Mouse (Mus musculus) embryonic facial prominence, embryonic 15.5 days (tissue): ENCODE data around the gene Ahnak. TPM values are rescaled to one million over a fixed set of nuclear protein-coding genes. Genes with fewer than 3 reads are reported as not detected.

Experiments
- ATAC-seq: fragments of 200-750 bp; cut with Nextera tagmentation; 2 replicates; pipeline ENCODE4 v1.8.0; 2017; ENCODE audit warnings: low read depth, moderate TSS enrichment; ENCODE audit not compliant: insufficient number of reproducible peaks, low FRiP score, low TSS enrichment
- H3K27ac ChIP-seq: fragments of 300-500 bp; sonication (generic); replicated peaks from 2 replicates; pipeline ENCODE4 v1.5.1; 2015; ENCODE audit warnings: mild to moderate bottlenecking, inconsistent platforms
- H3K27me3 ChIP-seq: fragments of 300-500 bp; sonication (generic); 2 replicates; pipeline ENCODE4 v1.6.1; 2015; ENCODE audit warnings: inconsistent platforms
- H3K36me3 ChIP-seq: fragments of 300-500 bp; sonication (generic); 2 replicates; pipeline ENCODE4 v1.6.1; 2015; ENCODE audit warnings: mild to moderate bottlenecking, inconsistent platforms
- H3K4me1 ChIP-seq: fragments of 300-500 bp; sonication (generic); 2 replicates; pipeline ENCODE4 v1.6.1; 2015; ENCODE audit warnings: inconsistent platforms
- H3K4me2 ChIP-seq: fragments of 300-500 bp; sonication (generic); replicated peaks from 2 replicates; pipeline ENCODE4 v1.6.1; 2015; ENCODE audit warnings: mild to moderate bottlenecking, inconsistent platforms
- H3K4me3 ChIP-seq: fragments of 300-500 bp; sonication (generic); replicated peaks from 2 replicates; pipeline ENCODE4 v1.5.1; 2015; ENCODE audit warnings: mild to moderate bottlenecking, inconsistent platforms
- H3K9ac ChIP-seq: fragments of 300-500 bp; sonication (generic); 2 replicates; pipeline ENCODE4 v1.6.1; 2015; ENCODE audit warnings: inconsistent platforms
- H3K9me3 ChIP-seq: fragments of 300-500 bp; sonication (generic); replicated peaks from 2 replicates; pipeline ENCODE4 v1.6.1; 2016; ENCODE audit warnings: inconsistent platforms
- WGBS: fragments of 180-500 bp; shearing (Covaris S2); methylation state at CpG from one replicate; pipeline ENCODE4 v1.1.7; 2015; 5-methylcytosine and 5-hydroxymethylcytosine counted together
- polyA plus RNA-seq: library from polyadenylated mRNA; unstranded; fragments of >200 nt; fragmentation: Nextera tagmentation; extraction: Ambion mirVana; gene quantifications from 2 replicates; pipeline ENCODE4 v1.2.1, GENCODE M21; 2015

Gene Ahnak
- polyA plus RNA-seq, 1 experiment from 2014 or later: 71.9 TPM

- no peak; the same call in 1 of the 2 replicates for ATAC-seq
- WGBS: 28% methylated on average over 7 of the region's 7 CpGs
- Histone ChIP-seq H3K27me3 (no peaks in the 10 kb centered on the region), H3K27ac (peak overlapping the region; percentile 85), H3K9ac (no peak overlapping the region), H3K4me2 (no peak overlapping the region), H3K4me3 (no peak overlapping the region), H3K9me3 (no peaks in the 10 kb centered on the region), H3K4me1 (peaks cover 36% of the 10 kb centered on the region), H3K36me3 (no peaks in the 10 kb centered on the region)
Observed at GRCm38 (mm10) chr19:9032502-9033129, 43.5 kb downstream of the Ahnak start.

GRCm38 (mm10) chr19:9033412-9034340 lies 44.6 kb downstream of the Ahnak start:
- Histone ChIP-seq H3K4me1 (peaks cover 32% of the 10 kb centered on the region), H3K27ac (peak overlapping the region; percentile 85), H3K27me3 (no peaks in the 10 kb centered on the region), H3K9me3 (no peaks in the 10 kb centered on the region), H3K9ac (no peak overlapping the region), H3K4me2 (no peak overlapping the region), H3K36me3 (no peaks in the 10 kb centered on the region), H3K4me3 (no peak overlapping the region)
- WGBS: 50% methylated on average over 9 of the region's 9 CpGs
- ATAC-seq: peak; percentile 75

- 64% methylated on average over 3 of the region's 3 CpGs for WGBS
Observed at GRCm38 (mm10) chr19:9034480-9034879, 45.4 kb downstream of the Ahnak start.

GRCm38 (mm10) chr19:9035101-9035500 lies 46.0 kb downstream of the Ahnak start:
- no peak overlapping the region; the same call in 1 of the 2 replicates for H3K27ac ChIP-seq
- no peak overlapping the region for H3K4me3 ChIP-seq
- no peak overlapping the region for H3K9ac ChIP-seq
- H3K4me2 ChIP-seq: no peak overlapping the region
- 37% methylated on average over 3 of the region's 3 CpGs for WGBS
- H3K9me3 ChIP-seq: no peaks in the 10 kb centered on the region
- ATAC-seq: no peak
- peaks cover 39% of the 10 kb centered on the region for H3K4me1 ChIP-seq
- H3K36me3 ChIP-seq: no peaks in the 10 kb centered on the region
- H3K27me3 ChIP-seq: no peaks in the 10 kb centered on the region

More at GRCm38 (mm10) chr19:9034480-9034879, 45.4 kb downstream of the Ahnak start:
- Histone ChIP-seq H3K27me3 (no peaks in the 10 kb centered on the region), H3K27ac (peak overlapping the region; percentile 85; the same call in 1 of the 2 replicates), H3K4me1 (peaks cover 34% of the 10 kb centered on the region), H3K4me2 (no peak overlapping the region), H3K4me3 (no peak overlapping the region), H3K9ac (no peak overlapping the region), H3K9me3 (no peaks in the 10 kb centered on the region), H3K36me3 (no peaks in the 10 kb centered on the region)
- ATAC-seq: no peak

GRCm38 (mm10) chr19:9038136-9038535 lies 49.1 kb downstream of the Ahnak start:
- no peak overlapping the region for H3K4me3 ChIP-seq
- H3K4me1 ChIP-seq: peaks cover 26% of the 10 kb centered on the region
- H3K27me3 ChIP-seq: no peaks in the 10 kb centered on the region
- no peak overlapping the region for H3K4me2 ChIP-seq
- H3K27ac ChIP-seq: no peak overlapping the region
- ATAC-seq: no peak
- WGBS: 45% methylated on average over 3 of the region's 3 CpGs
- H3K36me3 ChIP-seq: no peaks in the 10 kb centered on the region
- no peaks in the 10 kb centered on the region for H3K9me3 ChIP-seq
- H3K9ac ChIP-seq: no peak overlapping the region

GRCm38 (mm10) chr19:9039266-9039665 lies 50.2 kb downstream of the Ahnak start:
- Histone ChIP-seq H3K4me2 (no peak overlapping the region), H3K4me1 (peaks cover 14% of the 10 kb centered on the region), H3K27me3 (no peaks in the 10 kb centered on the region), H3K36me3 (no peaks in the 10 kb centered on the region), H3K9ac (no peak overlapping the region), H3K4me3 (no peak overlapping the region), H3K9me3 (no peaks in the 10 kb centered on the region), H3K27ac (no peak overlapping the region)
- ATAC-seq: no peak
- 72% methylated on average over 4 of the region's 4 CpGs for WGBS

GRCm38 (mm10) chr19:9039928-9040327 lies 50.8 kb downstream of the Ahnak start:
- Histone ChIP-seq H3K4me1 (peaks cover 8% of the 10 kb centered on the region), H3K36me3 (no peaks in the 10 kb centered on the region), H3K4me2 (0 out of 2 replicates have a peak overlapping the region, but pooled peaks have one; percentile 17), H3K9me3 (no peaks in the 10 kb centered on the region), H3K27me3 (no peaks in the 10 kb centered on the region), H3K9ac (no peak overlapping the region), H3K27ac (peak overlapping the region; percentile 44; the same call in 1 of the 2 replicates), H3K4me3 (no peak overlapping the region)
- peak; percentile 80; the same call in 1 of the 2 replicates for ATAC-seq
- 41% methylated on average over 7 of the region's 7 CpGs for WGBS

- ATAC-seq: no peak
- no peaks in the 10 kb centered on the region for H3K27me3 ChIP-seq
- no peak overlapping the region for H3K4me2 ChIP-seq
- no peaks in the 10 kb centered on the region for H3K9me3 ChIP-seq
- WGBS: 78% methylated on average over 6 of the region's 6 CpGs
- no peak overlapping the region for H3K9ac ChIP-seq
- peaks cover 7% of the 10 kb centered on the region for H3K4me1 ChIP-seq
- no peaks in the 10 kb centered on the region for H3K36me3 ChIP-seq
- H3K27ac ChIP-seq: no peak overlapping the region
- H3K4me3 ChIP-seq: no peak overlapping the region
Observed at GRCm38 (mm10) chr19:9040649-9041048, 51.6 kb downstream of the Ahnak start.

GRCm38 (mm10) chr19:9041074-9041473 lies 52.0 kb downstream of the Ahnak start:
- no peak for ATAC-seq
- no peak overlapping the region for H3K4me3 ChIP-seq
- no peak overlapping the region for H3K27ac ChIP-seq
- H3K4me1 ChIP-seq: peaks cover 7% of the 10 kb centered on the region
- no peak overlapping the region for H3K4me2 ChIP-seq
- H3K27me3 ChIP-seq: no peaks in the 10 kb centered on the region
- H3K36me3 ChIP-seq: no peaks in the 10 kb centered on the region
- H3K9me3 ChIP-seq: no peaks in the 10 kb centered on the region
- H3K9ac ChIP-seq: no peak overlapping the region

GRCm38 (mm10) chr19:9043123-9043522 lies 54.0 kb downstream of the Ahnak start:
- ATAC-seq: no peak
- no peak overlapping the region for H3K4me2 ChIP-seq
- no peak overlapping the region for H3K27ac ChIP-seq
- WGBS: 74% methylated on average over 1 of the region's 1 CpGs
- no peaks in the 10 kb centered on the region for H3K9me3 ChIP-seq
- no peaks in the 10 kb centered on the region for H3K27me3 ChIP-seq
- H3K4me3 ChIP-seq: no peak overlapping the region
- no peak overlapping the region for H3K9ac ChIP-seq
- H3K4me1 ChIP-seq: peaks cover 15% of the 10 kb centered on the region
- H3K36me3 ChIP-seq: no peaks in the 10 kb centered on the region

GRCm38 (mm10) chr19:9044291-9044690 lies 55.2 kb downstream of the Ahnak start:
- no peak for ATAC-seq
- H3K27ac ChIP-seq: no peak overlapping the region
- no peak overlapping the region for H3K4me2 ChIP-seq
- H3K36me3 ChIP-seq: no peaks in the 10 kb centered on the region
- H3K9me3 ChIP-seq: no peaks in the 10 kb centered on the region
- H3K4me1 ChIP-seq: peaks cover 14% of the 10 kb centered on the region
- no peak overlapping the region for H3K9ac ChIP-seq
- no peak overlapping the region for H3K4me3 ChIP-seq
- H3K27me3 ChIP-seq: no peaks in the 10 kb centered on the region
- WGBS: 65% methylated on average over 4 of the region's 4 CpGs
